ENCODE assay signal across 8 mouse cellular contexts in the genomic region with DNA sequence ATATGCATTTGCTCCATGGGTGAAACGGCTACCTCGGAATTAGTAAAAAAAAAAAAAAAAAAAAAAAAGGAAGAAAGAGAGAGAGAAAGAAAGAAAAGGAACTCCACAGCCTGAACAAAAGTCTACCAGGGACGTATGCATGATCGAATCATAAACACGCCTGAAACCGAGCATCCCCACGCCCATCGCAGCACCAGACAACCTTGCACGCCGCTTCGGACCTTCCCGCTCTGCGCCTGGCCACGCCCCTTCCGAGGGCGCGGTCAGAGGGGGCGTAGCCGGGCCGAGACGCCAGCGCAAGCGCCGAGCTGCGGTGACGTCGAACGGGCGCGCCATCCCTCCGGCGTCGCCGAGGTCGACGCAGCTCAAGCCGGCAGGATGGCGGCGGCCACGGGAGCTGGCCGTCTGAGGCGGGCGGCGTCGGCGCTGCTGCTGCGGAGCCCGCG. TPM values are rescaled to one million over a fixed set of nuclear protein-coding genes. Genes with fewer than 3 reads are reported as not detected.
DNase-seq lines count a peak whose midpoint lies in the region; ATAC-seq lines count a peak whose summit lies in the region.

TSS of gene Sart3 (minus strand) at position 61 of the 446 bp plus-strand sequence.
TSS of gene Iscu (plus strand) at position 299 of the 446 bp plus-strand sequence.

- H3K9ac ChIP-seq in lung, embryonic 16.5 days (ENCODE audit: low read length), result peak within 1 kb of the TSS; percentile 98

- H3K4me2 ChIP-seq in lung, embryonic 16.5 days (ENCODE audit: low read depth, low read length), result peak within 1 kb of the TSS; percentile 78

- peak; percentile 87 for DNase-seq in MEL-GATA-1-ER (ENCODE audit: extremely low read depth, low read depth)
- peak; percentile 92 for DNase-seq in cerebellum, adult 8-10 months
- DNase-seq in forelimb bud, embryonic 11.5 days (ENCODE audit: low read depth, low spot score), result peak; percentile 98
- DNase-seq in layer of hippocampus, adult 9-10 months (ENCODE audit: low spot score), result peak; percentile 63
- peak; percentile 81 for DNase-seq in ovary, postnatal 10 days (ENCODE audit: low spot score)
- DNase-seq in thymus, postnatal 10 days (ENCODE audit: low spot score in 2 of 2), result peak; percentile 92 to 95

- peaks cover 21% of the 10 kb centered on the region for H3K36me3 ChIP-seq in lung, embryonic 16.5 days (ENCODE audit: control insufficient read depth, insufficient read depth, low read length)

- H3K27me3 ChIP-seq in lung, embryonic 16.5 days (ENCODE audit: control insufficient read depth, insufficient read depth, low read depth, low read length), result no peaks in the 10 kb centered on the region

- H3K4me1 ChIP-seq in lung, embryonic 16.5 days (replicated peaks; ENCODE audit: control insufficient read depth, insufficient read depth, low read length), result peaks cover 21% of the 10 kb centered on the region

- ATAC-seq in hematopoietic stem cell, adult 5-6 weeks (replicated peaks in 1 of 2; ENCODE audit: insufficient read depth in 1 of 2, low FRiP score in 2 of 2, low TSS enrichment in 1 of 2, low read depth in 1 of 2, poor library complexity in 2 of 2, severe bottlenecking in 2 of 2), result peak; percentile 65 to 74
- peak; percentile 90 for ATAC-seq in lung, embryonic 16.5 days (ENCODE audit: low read depth)

- H3K9me3 ChIP-seq in lung, embryonic 16.5 days (ENCODE audit: control insufficient read depth, low read length), result no peaks in the 10 kb centered on the region

- peak within 1 kb of the TSS; percentile 97 for H3K4me3 ChIP-seq in lung, embryonic 16.5 days (ENCODE audit: low read length)

- WGBS in lung, embryonic 16.5 days, result 0% methylated on average over 44 of the region's 49 CpGs

- peak within 1 kb of the TSS; percentile 99 for H3K27ac ChIP-seq in lung, embryonic 16.5 days (ENCODE audit: low read length)

RNA-seq across cellular contexts. Expression of gene Sart3, which starts in this region (rescaled TPM):
- total RNA-seq in hematopoietic stem cell, adult 5-6 weeks (2017), result 41.7 and 42.6 TPM in 2 replicates
- 40.6 and 42.5 TPM in 2 replicates for polyA plus RNA-seq in lung, embryonic 16.5 days (2015; fragmentation: Nextera tagmentation; extraction: Ambion mirVana)

RNA-seq across cellular contexts. Expression of gene Iscu, which starts in this region (rescaled TPM):
- total RNA-seq in hematopoietic stem cell, adult 5-6 weeks (2017), result 71.7 and 73.6 TPM in 2 replicates
- polyA plus RNA-seq in lung, embryonic 16.5 days (2015; fragmentation: Nextera tagmentation; extraction: Ambion mirVana), result 104 and 114 TPM in 2 replicates

Comparison
In these comparisons a context has a peak if more than half of its experiments do, and no peak if none do; other contexts are left out.
1. Peak in every context shown above with its lines: DNase-seq, ATAC-seq, H3K4me3 ChIP-seq and H3K27ac ChIP-seq.